Mouse (Mus musculus) heart, adult 2 months (tissue): ENCODE data around the gene Rps19bp1. TPM values are rescaled to one million over a fixed set of nuclear protein-coding genes. Genes with fewer than 3 reads are reported as not detected.

Experiments used
- DNase-seq, 2 experiments: peaks; one replicate each; pipeline ENCODE4 v3.0.0; 2021
- H3K27ac ChIP-seq: fragments of 200-600 bp; 2 replicates; pipeline ENCODE4 v1.8.1; 2022
- H3K27me3 ChIP-seq: fragments of 200-500 bp; 2 replicates; pipeline ENCODE4 v1.6.1; 2012; ENCODE audit warnings: mild to moderate bottlenecking, low read length, inconsistent platforms, mixed read lengths; ENCODE audit not compliant: control insufficient read depth, insufficient read depth
- H3K36me3 ChIP-seq: fragments of 200-500 bp; 2 replicates; pipeline ENCODE4 v1.6.1; 2012; ENCODE audit warnings: low read length, inconsistent platforms; ENCODE audit not compliant: control insufficient read depth, insufficient read depth
- H3K4me1 ChIP-seq: fragments of 200-500 bp; 2 replicates; pipeline ENCODE4 v1.6.1; 2011; ENCODE audit warnings: low read length; ENCODE audit not compliant: control insufficient read depth, insufficient read depth
- H3K4me3 ChIP-seq: fragments of 200-600 bp; 2 replicates; pipeline ENCODE4 v1.8.1; 2022
- H3K79me2 ChIP-seq: fragments of 200-500 bp; replicated peaks from 2 replicates; pipeline ENCODE4 v1.6.1; 2012; ENCODE audit warnings: mild to moderate bottlenecking, inconsistent platforms, low read length, moderate library complexity, mixed read lengths; ENCODE audit not compliant: control insufficient read depth, insufficient read depth
- H3K9ac ChIP-seq: fragments of 200-500 bp; 2 replicates; pipeline ENCODE4 v1.6.1; 2012; ENCODE audit warnings: low read depth, mild to moderate bottlenecking, control low read depth, inconsistent platforms, low read length, mixed read lengths
- CTCF ChIP-seq: fragments of 200-600 bp; IDR thresholded peaks from 2 replicates; pipeline ENCODE4 v1.8.1; 2022; ENCODE audit warnings: antibody characterized with exemption, mild to moderate bottlenecking, moderate library complexity
- EP300 ChIP-seq: fragments of 200-500 bp; IDR thresholded peaks from 2 replicates; pipeline ENCODE4 v1.6.1; 2011; ENCODE audit warnings: low read depth, low read length, control low read depth; ENCODE audit not compliant: insufficient read depth
- POLR2A ChIP-seq: fragments of 200-500 bp; IDR thresholded peaks from 2 replicates; pipeline ENCODE4 v1.6.1; 2011; ENCODE audit warnings: mild to moderate bottlenecking, low read depth, low read length, control low read depth; ENCODE audit not compliant: insufficient read depth
- WGBS: fragments of 180-500 bp; shearing (Covaris S2); methylation state at CpG from one replicate; pipeline ENCODE4 v1.1.7; 2018; 5-methylcytosine and 5-hydroxymethylcytosine counted together
- intact Hi-C: fragments of 180-260 bp; cut with DNase I; formaldehyde crosslinking; loops from one replicate; pipeline ENCODE4 v1.15.1; 2025
- polyA plus RNA-seq: library from polyadenylated mRNA; depleted of rRNA; stranded (reverse); fragments of >200 nt; gene quantifications from 2 replicates; pipeline ENCODE4 v1.2.3, GENCODE M21; 2012
- total RNA-seq, 2 experiments: library from RNA; stranded (reverse); gene quantifications; 2 replicates each; pipeline ENCODE4 v1.2.3; 2021

Rps19bp1 gene
- total and polyA plus RNA-seq, 3 experiments: 12.7 to 16.4 (median 15.6) TPM

- H3K27me3 ChIP-seq: no peaks in the 10 kb centered on the region
- peak; percentile 85 to 87 for DNase-seq
- intact Hi-C loops: loop anchor here (1.0 to 10.0 kb wide), 3 partner anchors 21 to 939 kb away; partner anchors contain the start of genes Mief1 and Mrtfa
- H3K27ac ChIP-seq: peak overlapping the region; percentile 99
- peaks cover 19% of the 10 kb centered on the region for H3K36me3 ChIP-seq
- H3K4me3 ChIP-seq: peak overlapping the region; percentile 100
- WGBS: under 1% methylated on average over 51 of the region's 51 CpGs
- no peaks in the 10 kb centered on the region for H3K79me2 ChIP-seq
- TF ChIP-seq POLR2A (no peak), CTCF (peak; percentile 23; the same call in 1 of the 2 replicates)
- H3K9ac ChIP-seq: peak overlapping the region; percentile 98
- peaks cover 16% of the 10 kb centered on the region for H3K4me1 ChIP-seq
Observed at GRCm38 (mm10) chr15:80255646-80256121, 8.4 kb downstream of the Rps19bp1 start.

- DNase-seq: peak; percentile 97 to 98
- H3K4me1 ChIP-seq: peaks cover 16% of the 10 kb centered on the region
- intact Hi-C loops: loop anchor here (1.0 to 10.0 kb wide), 3 partner anchors 21 to 940 kb away; partner anchors contain the start of genes Mief1 and Mrtfa
- H3K79me2 ChIP-seq: no peaks in the 10 kb centered on the region
- peak within 1 kb of the TSS; percentile 100 for H3K4me3 ChIP-seq
- H3K27ac ChIP-seq: peak within 1 kb of the TSS; percentile 99
- under 1% methylated on average over 59 of the region's 62 CpGs for WGBS
- peak within 1 kb of the TSS; percentile 98 for H3K9ac ChIP-seq
- H3K36me3 ChIP-seq: peaks cover 19% of the 10 kb centered on the region
- no peaks in the 10 kb centered on the region for H3K27me3 ChIP-seq
- no peak for TF ChIP-seq CTCF
- TF ChIP-seq POLR2A: peak; percentile 100
- peak; percentile 94 for TF ChIP-seq EP300
Observed at GRCm38 (mm10) chr15:80254847-80255645, 9.1 kb downstream of the Rps19bp1 start, which contains the start of gene Atf4. Gene Atf4 (plus strand): TSS chr15:80255184.

- Histone ChIP-seq H3K79me2 (no peaks in the 10 kb centered on the region), H3K4me3 (peak overlapping the region; percentile 100), H3K27ac (peak overlapping the region; percentile 99), H3K27me3 (no peaks in the 10 kb centered on the region), H3K4me1 (peaks cover 16% of the 10 kb centered on the region), H3K9ac (peak overlapping the region; percentile 58), H3K36me3 (peaks cover 19% of the 10 kb centered on the region)
- WGBS: 34% methylated on average over 6 of the region's 6 CpGs
- intact Hi-C loops: loop anchor here (10.0 kb wide), 2 partner anchors 309 to 941 kb away; partner anchors contain the start of gene Mrtfa
- TF ChIP-seq EP300: no peak
- TF ChIP-seq POLR2A: no peak
- TF ChIP-seq CTCF: no peak
- no peak for DNase-seq
Observed at GRCm38 (mm10) chr15:80254207-80254606, 9.9 kb downstream of the Rps19bp1 start.

GRCm38 (mm10) chr15:80253530-80253929 lies 10.6 kb downstream of the Rps19bp1 start:
- Histone ChIP-seq H3K79me2 (no peaks in the 10 kb centered on the region), H3K36me3 (peaks cover 20% of the 10 kb centered on the region), H3K27ac (peak overlapping the region; percentile 99; the same call in 1 of the 2 replicates), H3K27me3 (no peaks in the 10 kb centered on the region), H3K9ac (no peak overlapping the region), H3K4me1 (peaks cover 14% of the 10 kb centered on the region), H3K4me3 (no peak overlapping the region)
- DNase-seq: no peak
- WGBS: 52% methylated on average over 2 of the region's 2 CpGs
- no peak for TF ChIP-seq EP300
- no peak for TF ChIP-seq CTCF
- intact Hi-C loops: loop anchor here (10.0 kb wide), 2 partner anchors 309 to 941 kb away; partner anchors contain the start of gene Mrtfa

GRCm38 (mm10) chr15:80250586-80250985 lies 13.5 kb downstream of the Rps19bp1 start:
- 59% methylated on average over 6 of the region's 6 CpGs for WGBS
- intact Hi-C loops: loop anchor here (10.0 kb wide), 2 partner anchors 306 to 944 kb away; partner anchors contain the start of gene Mrtfa
- peak overlapping the region; percentile 49; the same call in 1 of the 2 replicates for H3K27ac ChIP-seq

More at GRCm38 (mm10) chr15:80250586-80250985, 13.5 kb downstream of the Rps19bp1 start:
- Histone ChIP-seq H3K9ac (no peak overlapping the region), H3K79me2 (peaks cover 2% of the 10 kb centered on the region; the same call in 1 of the 2 replicates), H3K4me1 (peaks cover 4% of the 10 kb centered on the region), H3K36me3 (peaks cover 2% of the 10 kb centered on the region; the same call in 1 of the 2 replicates), H3K27me3 (no peaks in the 10 kb centered on the region), H3K4me3 (no peak overlapping the region)
- DNase-seq: no peak
- TF ChIP-seq POLR2A (no peak), CTCF (no peak), EP300 (no peak)
